Mouse (Mus musculus) naive thymus-derived CD4-positive, alpha-beta T cell, adult 5 months (primary cell): ENCODE results near the gene Btbd35f23. TPM values are rescaled to one million over a fixed set of nuclear protein-coding genes. Genes with fewer than 3 reads are reported as not detected.

Experiments used
- polyA plus RNA-seq: library from polyadenylated mRNA; unstranded; fragments of 100-300 nt; shearing (Covaris generic); gene quantifications from one replicate; pipeline ENCODE4 v1.2.1, GENCODE M21; 2017

The Btbd35f23 gene
- not detected for polyA plus RNA-seq

GRCm38 (mm10) chrX:3076575-3076974, at the start of gene Btbd35f23:
Btbd35f23 (plus strand) TSS chrX:3076875.

Other genes starting within 250 kb of the Btbd35f23 start
- not detected for gene Btbd35f24, start 119.0 kb downstream of the Btbd35f23 start, polyA plus RNA-seq